Mouse (Mus musculus): ENCODE measurements around the gene Larp1b. TPM values are rescaled to one million over a fixed set of nuclear protein-coding genes. Genes with fewer than 3 reads are reported as not detected.

Gene Larp1b
- polyA plus RNA-seq (2012; rRNA removed), result 2.9 and 4.5 TPM in 2 replicates

DNA sequence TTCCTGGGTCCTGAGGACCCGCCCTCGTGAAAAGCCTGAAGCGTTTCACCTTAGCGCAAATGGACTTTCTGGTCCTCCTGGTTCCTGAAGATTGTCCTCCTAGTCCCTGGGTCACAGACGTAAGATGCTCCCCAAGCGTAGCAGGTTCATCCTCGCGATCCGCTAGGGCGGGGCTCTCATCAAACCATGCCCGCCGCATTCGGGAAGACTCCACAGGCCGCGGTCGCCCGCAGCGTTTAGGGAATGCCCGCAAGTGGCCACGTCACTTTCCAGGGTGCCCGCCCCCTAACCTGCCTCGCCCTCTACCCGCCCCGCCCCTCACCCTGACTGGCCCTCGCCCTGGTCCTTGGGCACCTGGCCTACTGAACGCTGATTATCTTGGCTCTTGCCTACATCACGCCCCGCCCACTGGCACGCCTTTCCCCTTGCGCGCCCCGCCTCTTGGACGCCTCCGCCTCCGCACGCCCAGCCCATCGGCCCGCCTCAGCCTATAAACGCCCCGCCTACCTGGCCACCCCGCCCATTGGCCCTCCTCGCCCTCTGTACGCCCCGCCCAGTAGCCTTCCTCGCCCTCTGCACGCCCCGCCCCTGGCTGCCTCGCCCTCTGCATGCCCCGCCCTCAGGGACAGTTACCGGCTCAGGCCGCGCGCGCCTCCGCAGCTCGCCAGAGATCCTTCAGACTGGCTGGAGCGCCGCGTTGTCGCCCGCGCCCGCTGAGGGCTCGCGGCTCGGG is at the start of gene Larp1b:
Gene Larp1b, plus strand, starts transcription at position 659 of the 733 bp plus-strand sequence.

DNA sequence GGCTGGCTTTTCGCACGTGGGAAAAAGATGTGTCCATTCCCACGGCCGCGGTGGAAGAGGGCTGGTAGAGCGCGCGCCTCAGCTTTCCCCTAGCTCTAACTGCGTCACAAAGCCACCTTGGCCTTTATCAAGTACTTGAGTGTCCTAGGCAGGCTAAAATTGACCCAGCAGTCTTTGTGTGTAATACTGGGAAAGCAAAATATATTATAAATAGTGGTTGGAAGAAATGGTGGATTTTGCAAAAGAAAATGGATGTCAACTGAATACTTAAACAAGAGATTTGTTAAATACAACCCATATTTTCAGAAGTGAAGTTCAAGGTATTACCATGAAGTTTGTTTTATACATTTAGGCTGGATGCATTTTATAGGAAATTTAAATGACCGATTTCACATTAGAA is 47.2 kb upstream of the Larp1b start, which contains the start of gene 1700034I23Rik:
Gene 1700034I23Rik, minus strand, starts transcription at position 101 of the 400 bp plus-strand sequence.

DNA sequence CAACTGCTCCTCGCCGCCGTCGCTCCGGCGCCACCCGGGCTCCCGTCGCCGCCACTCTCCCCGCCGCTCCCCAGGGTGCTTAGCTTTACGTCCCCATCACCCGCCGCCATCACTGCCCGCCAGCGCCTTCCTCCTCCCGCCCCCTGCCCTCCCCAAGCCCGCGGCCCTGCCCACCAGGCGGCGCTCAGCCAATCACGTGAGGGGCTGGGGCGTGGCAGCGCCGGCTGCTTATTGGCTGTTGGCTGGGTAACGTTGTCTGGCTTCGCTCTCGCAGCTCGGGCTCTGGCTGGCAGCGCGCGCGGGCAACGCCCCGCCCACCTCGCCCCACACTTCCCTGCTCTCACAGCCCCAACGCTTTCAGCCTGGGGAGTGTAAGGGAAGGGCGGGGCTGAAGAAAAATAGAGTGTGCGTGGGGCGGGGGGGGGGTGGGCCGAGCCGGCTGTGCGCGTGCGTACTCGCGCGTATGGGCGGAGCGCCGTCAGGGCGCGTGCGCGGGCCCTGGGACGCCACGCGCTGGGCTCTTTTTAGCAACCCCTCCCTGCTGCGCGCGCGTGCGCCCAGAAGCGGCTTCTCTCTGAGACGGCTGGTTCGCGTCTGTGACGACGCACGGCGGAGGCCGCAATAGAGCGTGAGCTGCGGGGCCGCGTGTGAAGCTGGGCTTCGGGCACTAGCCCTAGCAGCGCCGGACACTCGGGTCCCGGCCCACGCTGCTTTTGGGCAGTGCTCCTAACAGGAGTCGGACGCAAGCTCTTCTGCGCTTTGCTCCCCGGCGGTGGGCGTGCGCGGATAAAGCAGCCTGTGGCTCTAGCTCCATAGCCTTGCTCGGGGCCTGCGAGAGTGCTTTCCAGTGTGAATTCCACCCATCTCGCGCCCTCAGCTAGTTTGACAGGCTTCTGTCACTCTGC is 133.5 kb downstream of the Larp1b start, which contains the start of gene Pgrmc2:
Gene Pgrmc2, minus strand, starts transcription at position 162 of the 905 bp plus-strand sequence.

Other genes starting within 250 kb of the Larp1b start
- gene Slc25a31, start 241.0 kb upstream of the Larp1b start, polyA plus RNA-seq (2012; rRNA removed), result not detected in 2 replicates
- gene Hspa4l, start 205.3 kb upstream of the Larp1b start, polyA plus RNA-seq (2012; rRNA removed), result 6.0 and 7.0 TPM in 2 replicates
- 1.3 and 1.4 TPM in 2 replicates for gene Plk4, start 149.8 kb upstream of the Larp1b start, polyA plus RNA-seq (2012; rRNA removed)
- 0.27 and 0.68 TPM in 2 replicates for gene Mfsd8, start 102.9 kb upstream of the Larp1b start, polyA plus RNA-seq (2012; rRNA removed)
- 0.16 and 0.39 TPM in 2 replicates for gene Abhd18, start 102.9 kb upstream of the Larp1b start, polyA plus RNA-seq (2012; rRNA removed)
- gene 1700034I23Rik, start 47.3 kb upstream of the Larp1b start, polyA plus RNA-seq (2012; rRNA removed), result not detected in 2 replicates
- 4.6 and 6.3 TPM in 2 replicates for gene Pgrmc2, start 133.2 kb downstream of the Larp1b start, polyA plus RNA-seq (2012; rRNA removed)